17 mouse cellular contexts compared by ENCODE assay signal in genomic region chr11:50908136-50908535, GRCm38 (mm10). TPM values are rescaled to one million over a fixed set of nuclear protein-coding genes. Genes with fewer than 3 reads are reported as not detected.
"Had no signal": no experiment of that assay in that cellular context is flagged by ENCODE, and none has a peak within 500 bp of the region (broad histone marks: within the 10 kb centered on the region; RNA-seq: fewer than 3 reads in every experiment).

No protein-coding gene starts in this region.

- DNase-seq: kidney, adult 2 months; kidney, postnatal 25 days; layer of hippocampus, postnatal 36 days; liver, embryonic 13.5 days; lung, adult 2 months; lung, postnatal 14 days; lung, postnatal 4 days; midbrain, embryonic 14.5 days; spleen, adult 18-20 months; thymus, adult 18-20 months; thymus, postnatal 36 days had no signal

- ATAC-seq: intestine, postnatal 0 days had no signal

RNA-seq across cellular contexts. Expression of gene Zfp454, which starts 20.7 kb away (rescaled TPM):
- total RNA-seq: megakaryocyte progenitor cell, adult 5-6 weeks; megakaryocyte-erythroid progenitor cell, adult 5-6 weeks had no signal

RNA-seq across cellular contexts. Expression of gene Zfp354b, which starts 23.3 kb away (rescaled TPM):
- total RNA-seq: megakaryocyte progenitor cell, adult 5-6 weeks; megakaryocyte-erythroid progenitor cell, adult 5-6 weeks had no signal

RNA-seq across cellular contexts. Expression of gene 4933414I15Rik, which starts 35.4 kb away (rescaled TPM):
- total RNA-seq: layer of hippocampus, postnatal 10 days; layer of hippocampus, postnatal 36 days; liver, adult 2 months; megakaryocyte progenitor cell, adult 5-6 weeks; megakaryocyte-erythroid progenitor cell, adult 5-6 weeks; midbrain, postnatal 0 days had no signal

RNA-seq across cellular contexts. Expression of gene Prop1, which starts 45.4 kb away (rescaled TPM):
- total RNA-seq: layer of hippocampus, postnatal 10 days; layer of hippocampus, postnatal 36 days; liver, adult 2 months; megakaryocyte progenitor cell, adult 5-6 weeks; megakaryocyte-erythroid progenitor cell, adult 5-6 weeks; midbrain, postnatal 0 days had no signal
